Mouse (Mus musculus): Measurements from ENCODE around the gene Tex50.

GRCm38 (mm10) chr1:161126461-161126860 lies 32.7 kb downstream of the Tex50 start:
- no peak for TF ChIP-seq POLR2A (IDR thresholded peaks at IDR 0.05; ENCODE audit: extremely low read depth, insufficient read depth, low read length)
- no peak for TF ChIP-seq CTCF (IDR thresholded peaks at IDR 0.05; ENCODE audit: extremely low read depth, insufficient read depth, low read length)
